Mouse (Mus musculus) A20 (cell line): ENCODE measurements around the gene Eif3a.

Experiments
- DNase-seq: peaks from one replicate; pipeline ENCODE4 v3.0.0-alpha.2; 2011; ENCODE audit warnings: low read depth, low spot score

Eif3a gene

DNA sequence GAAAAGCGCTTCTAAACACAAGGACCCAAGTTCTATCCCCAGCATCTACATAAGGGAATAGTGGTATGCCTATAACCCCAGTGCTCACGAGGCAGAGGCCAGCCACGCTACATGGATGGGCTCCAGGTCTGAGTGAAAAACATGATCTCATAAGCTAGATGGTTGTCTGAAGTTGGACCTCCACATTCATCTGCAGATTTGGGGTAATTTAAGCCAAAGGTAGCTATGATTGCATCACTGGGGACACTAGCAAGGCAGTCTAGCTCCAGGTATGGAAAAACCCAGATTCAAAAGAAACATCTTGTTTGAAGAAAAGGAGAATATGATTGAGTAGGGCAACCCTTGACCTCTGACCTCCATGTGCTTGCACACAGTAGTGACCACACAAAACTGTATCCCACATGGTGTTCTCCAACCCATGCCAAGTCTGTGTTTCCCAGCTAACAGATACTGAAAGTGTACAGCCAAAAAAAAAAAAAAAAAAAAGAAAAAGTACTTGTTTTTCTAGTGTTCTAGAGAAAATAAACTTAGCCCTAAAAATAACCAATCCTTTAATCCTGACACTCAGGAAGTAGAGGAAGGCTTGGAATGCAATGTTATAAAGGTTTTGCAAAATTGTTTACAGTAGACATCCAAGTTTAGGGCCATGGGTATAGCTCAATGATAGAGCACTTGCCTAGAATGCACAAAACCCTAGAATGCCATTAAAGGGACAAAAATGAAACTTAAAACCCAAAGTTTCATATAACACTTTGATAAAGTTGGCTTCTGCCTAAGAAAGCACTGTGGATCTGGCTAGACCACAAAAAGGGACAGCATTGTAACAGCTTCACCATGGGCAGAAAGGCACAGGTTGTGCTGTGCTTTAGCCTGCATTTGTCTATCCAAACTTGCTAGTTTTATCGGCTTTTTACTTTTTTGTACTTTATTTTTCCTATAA is 31.3 kb downstream of the Eif3a start:
- peak; percentile 24 for DNase-seq

DNA sequence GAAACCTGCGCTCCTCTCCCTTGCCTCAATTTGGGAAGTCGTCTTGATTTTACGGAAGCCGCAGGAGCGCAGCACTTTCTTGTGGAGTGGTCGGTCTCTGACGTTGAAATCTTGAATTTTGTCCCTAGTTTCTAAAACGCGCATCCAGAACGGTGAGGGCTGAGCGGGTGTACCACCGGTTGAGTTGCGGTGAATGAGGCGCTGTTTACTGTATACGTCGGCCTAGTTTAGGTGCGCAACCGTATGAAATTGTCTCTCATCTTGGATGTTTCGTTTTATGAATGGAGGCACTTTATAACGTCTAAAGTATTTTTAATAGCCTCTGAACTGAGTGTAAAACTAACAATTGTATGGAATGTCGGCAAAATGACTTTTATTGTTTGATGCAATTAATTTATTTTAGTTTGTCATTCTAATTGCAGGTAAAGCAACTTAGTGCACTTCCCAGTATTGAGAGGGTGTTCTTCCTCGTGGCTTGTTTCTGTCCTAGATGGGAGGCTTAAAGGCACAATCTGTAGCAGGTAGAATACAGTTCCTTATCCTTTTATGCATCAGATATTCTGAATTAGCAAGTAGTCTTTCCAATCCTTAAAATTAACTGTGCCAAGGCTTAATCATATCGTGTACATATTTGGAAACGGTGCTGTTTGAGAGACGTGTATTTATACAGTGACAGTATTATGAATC is 33.2 kb downstream of the Eif3a start:
- no peak for DNase-seq

DNA sequence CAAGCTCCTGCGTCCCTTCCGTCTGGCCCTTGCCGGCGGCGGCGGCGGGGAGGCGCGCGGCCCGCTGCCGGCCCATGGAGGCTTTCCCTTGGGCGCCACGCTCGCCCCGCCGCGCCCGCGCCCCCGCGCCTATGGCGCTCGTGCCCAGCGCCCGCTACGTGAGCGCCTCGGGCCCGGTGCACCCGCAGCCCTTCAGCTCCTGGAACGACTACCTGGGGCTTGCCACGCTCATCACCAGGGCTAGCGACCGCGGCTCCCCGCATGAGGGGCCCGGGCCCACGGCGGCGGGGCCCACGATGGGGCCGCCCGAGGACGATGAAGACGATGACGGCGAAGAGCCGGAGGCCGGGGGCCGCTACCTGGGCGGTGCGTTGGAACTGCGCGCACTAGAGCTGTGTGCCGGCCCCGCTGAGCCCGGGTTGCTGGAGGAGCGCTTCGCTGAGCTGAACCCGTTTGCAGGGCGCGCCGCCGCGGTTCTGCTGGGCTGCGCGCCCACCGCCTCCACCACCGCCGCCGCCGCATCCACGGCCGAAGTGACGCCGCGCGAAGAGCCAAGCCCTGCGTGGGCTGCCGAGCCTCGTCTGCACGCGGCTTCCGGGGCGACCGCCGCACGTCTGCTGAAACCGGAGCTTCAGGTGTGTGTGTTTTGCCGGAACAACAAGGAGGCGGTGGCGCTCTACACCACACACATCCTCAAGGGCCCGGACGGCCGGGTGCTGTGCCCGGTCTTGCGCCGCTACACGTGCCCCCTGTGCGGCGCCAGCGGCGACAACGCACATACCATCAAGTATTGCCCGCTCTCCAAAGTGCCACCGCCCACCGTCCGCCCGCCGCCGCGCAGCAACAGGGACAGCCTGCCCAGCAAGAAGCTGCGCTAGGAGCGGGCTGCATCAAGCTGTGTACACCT is 34.0 kb downstream of the Eif3a start:
- peak; percentile 91 for DNase-seq

DNA sequence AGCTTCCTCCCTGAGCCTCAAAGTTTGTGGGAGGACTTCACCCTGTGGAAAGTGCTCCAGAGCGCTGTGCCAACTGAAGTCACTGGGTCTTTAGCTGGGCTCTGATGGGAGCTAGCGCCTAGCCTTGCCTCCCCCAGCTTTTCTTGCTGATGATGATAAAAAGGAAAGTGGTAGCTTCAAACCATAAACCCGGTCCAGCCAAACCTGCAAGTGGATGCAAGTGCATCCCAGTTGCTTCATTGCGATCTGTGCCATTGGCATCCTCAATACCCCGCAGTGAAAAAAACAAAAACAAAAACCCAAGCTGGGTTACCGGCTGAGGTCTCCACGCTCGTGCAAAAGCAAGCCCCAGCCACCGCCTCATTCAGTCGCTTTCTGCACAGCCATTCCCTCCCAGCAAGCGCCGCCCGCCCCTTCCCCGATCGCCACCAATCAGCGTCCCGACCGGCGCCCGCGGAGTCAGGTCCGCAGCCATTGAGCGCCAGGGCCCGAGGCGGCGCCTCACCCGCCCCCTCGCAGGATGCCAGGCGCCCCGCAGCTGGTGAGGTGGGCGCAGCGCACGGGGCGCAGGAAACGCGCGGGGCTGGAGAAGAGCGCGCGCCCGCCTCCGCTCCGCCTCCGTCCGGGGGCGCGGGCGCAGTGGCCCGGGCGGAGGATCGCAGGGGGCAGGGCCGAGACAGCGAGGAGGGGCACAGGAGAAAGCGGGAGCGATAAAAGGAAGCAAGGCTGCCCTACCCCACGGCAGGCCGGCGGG is 34.8 kb downstream of the Eif3a start, which contains the start of gene Nanos1:
Nanos1 (plus strand) TSS at position 550 of the 754 bp plus-strand sequence.
- peak; percentile 95 for DNase-seq

DNA sequence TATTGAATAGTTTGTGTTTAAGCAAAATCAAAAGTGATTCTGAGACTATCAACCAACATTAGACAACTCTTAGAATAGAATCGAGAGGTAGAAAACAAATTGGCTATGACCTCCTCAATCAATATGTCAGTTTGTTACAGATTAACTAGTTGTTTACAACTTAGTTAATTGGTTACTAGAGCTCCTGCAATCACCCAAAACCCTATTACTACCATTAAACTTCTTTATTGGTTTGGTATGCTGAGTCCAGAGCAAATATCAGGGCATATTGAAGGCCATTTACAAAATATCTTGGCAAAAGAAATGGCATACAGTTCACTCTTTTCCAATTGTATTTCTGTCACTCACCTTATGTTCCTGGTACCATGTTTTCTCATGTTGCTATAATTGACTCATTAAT is 42.7 kb downstream of the Eif3a start:
- DNase-seq: no peak

DNA sequence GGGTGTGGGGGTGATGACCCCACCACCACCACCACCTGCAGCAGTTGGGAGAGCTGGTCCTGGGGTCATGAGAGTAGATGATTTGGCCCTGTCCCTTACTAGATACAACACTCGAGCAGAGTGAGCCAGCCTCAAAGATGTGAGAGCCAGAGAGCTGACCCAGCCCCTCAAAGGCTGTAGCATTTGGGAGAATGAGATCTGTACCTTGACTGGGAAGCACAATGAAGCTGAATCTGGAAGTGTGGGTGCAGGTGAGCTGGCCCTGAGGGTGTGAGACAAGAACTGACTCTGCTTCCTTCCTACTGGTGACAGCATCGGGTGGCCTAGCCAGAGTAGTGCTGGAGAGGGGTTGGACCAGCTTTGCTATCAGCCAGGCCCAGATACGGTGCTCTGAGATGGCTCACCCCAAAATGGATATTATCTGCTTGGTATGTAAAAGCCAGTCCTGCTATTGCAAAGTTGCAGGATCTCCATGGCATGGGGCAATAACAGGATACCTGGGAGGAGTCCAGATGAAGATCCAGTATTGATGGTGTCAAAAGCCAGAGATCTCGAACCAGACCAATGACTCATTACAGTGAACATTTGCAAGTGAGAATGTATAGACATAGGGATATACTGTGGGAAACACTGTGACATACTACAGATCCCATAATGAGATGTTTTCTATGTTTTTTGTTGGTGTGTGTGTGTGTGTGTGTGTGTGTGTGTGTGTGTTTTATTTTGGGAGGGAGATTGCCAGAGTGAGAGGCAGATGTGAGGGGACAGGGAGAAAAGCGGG is 46.5 kb downstream of the Eif3a start:
- DNase-seq: no peak

DNA sequence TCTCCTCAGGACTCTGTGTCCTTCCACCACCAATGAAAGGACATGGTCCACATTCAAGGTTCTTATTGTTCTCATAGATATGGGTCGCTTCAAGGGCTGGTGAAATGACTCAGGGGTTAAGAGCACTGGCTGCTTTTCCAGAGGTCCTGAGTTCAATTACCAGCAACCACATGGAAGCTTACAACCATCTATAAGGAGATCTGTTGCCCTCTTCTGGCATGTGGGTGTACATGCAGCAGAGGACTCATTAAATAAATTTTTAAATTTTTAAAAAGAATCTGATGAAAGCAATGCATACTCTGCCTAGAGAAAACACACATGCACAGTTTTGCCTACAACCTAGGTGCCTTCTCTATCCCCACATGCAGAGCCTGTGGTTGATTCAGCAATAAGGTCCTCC is 49.9 kb downstream of the Eif3a start:
- DNase-seq: peak; percentile 18

DNA sequence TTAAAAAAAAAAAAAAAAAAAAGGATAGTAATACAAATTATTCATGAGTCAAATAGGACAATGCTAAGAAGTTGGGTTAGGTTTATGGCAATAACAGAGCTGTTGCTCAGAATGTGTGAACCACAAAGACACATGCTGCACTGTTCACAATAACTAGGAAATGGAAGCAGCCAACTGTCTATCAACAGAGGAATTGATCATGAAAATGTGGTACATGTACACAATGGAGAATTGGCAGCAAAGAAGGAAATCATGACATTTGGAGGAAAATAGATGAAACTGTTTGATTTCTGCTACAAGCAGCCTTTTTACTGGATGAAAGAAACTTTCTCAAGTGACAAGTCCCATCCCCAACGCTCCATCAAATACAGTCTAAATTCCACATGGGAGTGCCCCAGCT is 58.5 kb downstream of the Eif3a start:
- no peak for DNase-seq

DNA sequence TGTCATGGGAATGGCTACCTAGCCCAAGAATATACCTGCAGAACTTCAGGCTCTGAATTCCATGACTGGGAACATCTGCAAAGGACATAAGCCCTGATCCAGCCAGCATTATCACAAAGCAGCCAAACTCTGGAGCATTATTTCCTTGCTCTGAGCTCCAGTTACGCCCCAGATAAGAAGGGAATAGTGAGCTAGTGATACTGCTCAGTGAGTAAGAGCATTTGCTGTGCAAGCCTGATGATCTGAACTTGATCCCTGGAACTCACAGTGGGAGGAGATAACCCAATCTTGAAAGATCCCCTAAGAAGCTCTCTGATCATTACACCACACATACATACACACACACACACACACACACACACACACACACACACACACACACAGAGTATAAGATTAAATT is 59.2 kb downstream of the Eif3a start:
- DNase-seq: no peak

DNA sequence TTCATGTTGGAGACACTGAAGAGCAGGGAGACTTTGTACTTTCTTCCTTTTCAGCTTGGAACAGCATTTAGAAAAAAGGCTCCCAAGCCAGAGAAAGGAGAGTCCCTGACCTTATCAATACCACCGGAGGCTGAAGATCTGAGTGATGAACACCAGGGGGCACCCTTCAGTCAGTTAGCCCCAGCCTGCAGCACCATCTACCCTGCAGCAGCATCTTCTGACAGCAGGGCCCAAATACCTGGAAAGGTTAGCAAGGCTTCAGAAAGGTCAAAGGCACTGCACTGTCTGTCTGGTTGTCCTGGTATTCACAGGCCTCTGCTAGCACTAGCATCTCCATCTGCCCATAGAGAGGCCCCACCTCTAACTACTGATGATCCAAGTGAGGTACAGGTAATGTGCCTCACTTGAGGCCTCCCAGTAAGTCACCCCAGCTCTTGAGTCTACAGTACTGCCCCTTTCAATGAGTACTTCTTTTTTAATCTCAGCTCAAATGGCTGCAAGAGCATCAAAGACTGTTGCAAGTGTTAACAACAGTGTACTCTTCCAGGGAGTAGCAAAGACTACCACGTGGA is 60.1 kb downstream of the Eif3a start:
- DNase-seq: peak; percentile 68

DNA sequence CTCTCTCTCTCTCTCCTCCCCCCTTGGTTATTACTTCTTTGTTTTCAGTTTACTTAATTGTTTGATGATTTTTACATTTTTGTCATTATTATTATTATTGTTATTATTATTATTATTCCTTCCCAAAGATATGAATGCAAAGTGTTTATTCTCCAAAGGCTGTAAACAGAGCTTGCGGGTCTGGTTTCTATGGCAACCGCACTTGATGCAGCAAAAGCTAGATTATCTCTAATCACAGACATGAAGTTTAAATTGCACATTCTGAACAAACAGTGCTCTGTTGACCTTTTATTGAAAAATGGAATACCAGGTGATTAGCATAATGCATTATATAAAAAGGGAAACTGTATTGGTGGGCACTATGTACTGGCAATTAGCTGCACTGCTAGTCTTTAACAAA is 74.1 kb downstream of the Eif3a start:
- DNase-seq: no peak

DNA sequence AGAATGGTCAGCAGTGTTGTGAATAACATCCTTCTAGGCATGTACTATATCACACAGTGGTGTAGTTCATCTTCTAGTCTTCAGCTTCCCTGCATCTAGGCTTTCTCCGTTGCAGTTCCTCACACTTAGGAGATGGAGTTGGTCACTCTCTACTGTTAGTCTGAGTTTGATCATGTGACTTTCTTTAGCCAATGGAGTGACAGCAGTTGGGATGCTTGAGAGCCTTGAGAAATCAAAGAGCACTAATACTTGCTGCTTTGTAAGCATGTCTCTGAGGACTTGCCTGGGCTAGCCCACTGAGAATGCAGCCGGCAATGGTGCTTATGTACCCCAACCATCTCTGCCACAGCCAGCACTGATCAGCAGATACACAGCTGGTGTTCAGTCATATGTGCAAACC is 77.9 kb downstream of the Eif3a start:
- no peak for DNase-seq
